Mouse (Mus musculus) megakaryocyte, embryonic 14.5 days (primary cell): ENCODE measurements around the gene Msi1. TPM values are rescaled to one million over a fixed set of nuclear protein-coding genes. Genes with fewer than 3 reads are reported as not detected.

Source experiments
- H3K27me3 ChIP-seq: replicated peaks from 2 replicates; pipeline ENCODE3; 2012; ENCODE audit warnings: inconsistent platforms
- H3K36me3 ChIP-seq: replicated peaks from 2 replicates; pipeline ENCODE3; 2012; ENCODE audit warnings: low read length, inconsistent platforms, mixed read lengths
- H3K4me1 ChIP-seq: 2 replicates; pipeline ENCODE4 v1.6.1; 2012; ENCODE audit warnings: inconsistent platforms
- H3K4me3 ChIP-seq: replicated peaks from 2 replicates; pipeline ENCODE3; 2012; ENCODE audit warnings: moderate library complexity, mild to moderate bottlenecking, inconsistent platforms
- H3K9me3 ChIP-seq: 2 replicates; pipeline ENCODE4 v1.6.1; 2012; ENCODE audit warnings: inconsistent platforms
- FLI1 ChIP-seq: IDR thresholded peaks from 2 replicates; pipeline ENCODE4 v1.6.1; 2012; ENCODE audit warnings: low read length, inconsistent platforms, mixed read lengths
- GATA1 ChIP-seq: IDR thresholded peaks from 3 replicates; pipeline ENCODE4 v1.6.1; 2012; ENCODE audit warnings: mixed read lengths, low read length, inconsistent platforms, borderline replicate concordance
- polyA plus RNA-seq: library from polyadenylated mRNA; stranded (reverse); fragments of >175 nt; gene quantifications from 2 replicates; pipeline ENCODE4 v1.2.3, GENCODE M21; 2012; ENCODE audit warnings: low replicate concordance; ENCODE audit not compliant: insufficient read depth

Msi1 gene
- polyA plus RNA-seq, 1 experiment: 0.02 TPM

- no peak overlapping the region for H3K4me3 ChIP-seq
- peaks cover 46% of the 10 kb centered on the region for H3K27me3 ChIP-seq
- no peaks in the 10 kb centered on the region for H3K36me3 ChIP-seq
- peaks cover 10% of the 10 kb centered on the region for H3K4me1 ChIP-seq
- TF ChIP-seq GATA1: no peak
- no peak for TF ChIP-seq FLI1
- H3K9me3 ChIP-seq: no peaks in the 10 kb centered on the region
These were observed 35.2 kb downstream of the Msi1 start for GRCm38 (mm10) chr5:115464408-115465115.

GRCm38 (mm10) chr5:115465642-115466420 is 36.4 kb downstream of the Msi1 start, which contains the start of gene Pla2g1b:
Gene Pla2g1b, plus strand, starts transcription at chr5:115466262.
- TF ChIP-seq GATA1: no peak
- TF ChIP-seq FLI1: no peak
- Histone ChIP-seq H3K36me3 (no peaks in the 10 kb centered on the region), H3K4me1 (peaks cover 15% of the 10 kb centered on the region), H3K9me3 (no peaks in the 10 kb centered on the region), H3K4me3 (no peak within 1 kb of the TSS), H3K27me3 (peaks cover 46% of the 10 kb centered on the region)

- Histone ChIP-seq H3K27me3 (peaks cover 42% of the 10 kb centered on the region), H3K9me3 (no peaks in the 10 kb centered on the region), H3K4me1 (peaks cover 32% of the 10 kb centered on the region), H3K36me3 (no peaks in the 10 kb centered on the region), H3K4me3 (no peak overlapping the region)
- TF ChIP-seq GATA1 (no peak), FLI1 (no peak)
These were observed 40.4 kb downstream of the Msi1 start for GRCm38 (mm10) chr5:115469791-115470190.

- Histone ChIP-seq H3K9me3 (no peaks in the 10 kb centered on the region), H3K4me1 (peaks cover 35% of the 10 kb centered on the region), H3K4me3 (peak overlapping the region; percentile 82), H3K27me3 (peaks cover 42% of the 10 kb centered on the region), H3K36me3 (no peaks in the 10 kb centered on the region)
- TF ChIP-seq FLI1 (no peak), GATA1 (no peak)
These were observed 41.5 kb downstream of the Msi1 start for GRCm38 (mm10) chr5:115470766-115471531.

- H3K9me3 ChIP-seq: no peaks in the 10 kb centered on the region
- H3K36me3 ChIP-seq: peaks cover 18% of the 10 kb centered on the region
- H3K4me3 ChIP-seq: no peak overlapping the region
- peaks cover 32% of the 10 kb centered on the region for H3K4me1 ChIP-seq
- H3K27me3 ChIP-seq: peaks cover 27% of the 10 kb centered on the region
- no peak for TF ChIP-seq FLI1
These were observed 43.8 kb downstream of the Msi1 start for GRCm38 (mm10) chr5:115473191-115473590.

GRCm38 (mm10) chr5:115474174-115474828 is 44.9 kb downstream of the Msi1 start:
- Histone ChIP-seq H3K4me3 (peak overlapping the region; percentile 76), H3K27me3 (peaks cover 18% of the 10 kb centered on the region), H3K4me1 (peaks cover 32% of the 10 kb centered on the region), H3K9me3 (no peaks in the 10 kb centered on the region), H3K36me3 (peaks cover 24% of the 10 kb centered on the region)
- TF ChIP-seq FLI1: no peak

- Histone ChIP-seq H3K4me1 (peaks cover 25% of the 10 kb centered on the region), H3K27me3 (peaks cover 11% of the 10 kb centered on the region), H3K36me3 (peaks cover 36% of the 10 kb centered on the region), H3K9me3 (no peaks in the 10 kb centered on the region), H3K4me3 (peak overlapping the region; percentile 12)
- no peak for TF ChIP-seq FLI1
- no peak for TF ChIP-seq GATA1
These were observed 46.1 kb downstream of the Msi1 start for GRCm38 (mm10) chr5:115475337-115476106.

- no peak overlapping the region for H3K4me3 ChIP-seq
- no peaks in the 10 kb centered on the region for H3K9me3 ChIP-seq
- H3K27me3 ChIP-seq: peaks cover 8% of the 10 kb centered on the region
- H3K36me3 ChIP-seq: peaks cover 41% of the 10 kb centered on the region
- peaks cover 19% of the 10 kb centered on the region for H3K4me1 ChIP-seq
- TF ChIP-seq FLI1 (no peak), GATA1 (no peak)
These were observed 46.8 kb downstream of the Msi1 start for GRCm38 (mm10) chr5:115476107-115476727.
